Mouse (Mus musculus) G1E (cell line): ENCODE data around the gene Lsm8. TPM values are rescaled to one million over a fixed set of nuclear protein-coding genes. Genes with fewer than 3 reads are reported as not detected.
"Not testable (repeated sequence)": the region's sequence is repeated elsewhere in the genome, so short reads cannot be mapped to it uniquely, and the experiment has no call there.

Experiments used
- ATAC-seq: 2 replicates; pipeline ENCODE4 v1.8.0; 2016; ENCODE audit warnings: mild to moderate bottlenecking; ENCODE audit not compliant: insufficient number of reproducible peaks, poor library complexity, low FRiP score, severe bottlenecking; ENCODE audit errors: extremely low read depth
- DNase-seq: peaks from one replicate; pipeline ENCODE4 v3.0.0; 2012; ENCODE audit warnings: low spot score
- H3K27me3 ChIP-seq: 2 replicates; pipeline ENCODE4 v1.6.1; 2012; ENCODE audit warnings: mild to moderate bottlenecking, low read length, inconsistent platforms; ENCODE audit not compliant: insufficient read depth
- H3K36me3 ChIP-seq: replicated peaks from 2 replicates; pipeline ENCODE3; 2012; ENCODE audit warnings: mild to moderate bottlenecking, inconsistent platforms
- H3K4me1 ChIP-seq: 2 replicates; pipeline ENCODE4 v1.6.1; 2012; ENCODE audit warnings: low read depth, low read length, inconsistent platforms, mixed read lengths; ENCODE audit not compliant: insufficient read depth
- H3K4me3 ChIP-seq: 2 replicates; pipeline ENCODE4 v1.5.1; 2012; ENCODE audit warnings: low read depth, mild to moderate bottlenecking, inconsistent platforms, low read length, moderate library complexity, mixed read lengths
- H3K9me3 ChIP-seq: replicated peaks from 2 replicates; pipeline ENCODE4 v1.6.1; 2012; ENCODE audit warnings: inconsistent platforms
- CTCF ChIP-seq: IDR thresholded peaks from 2 replicates; pipeline ENCODE4 v1.5.1; 2012; ENCODE audit warnings: low read depth, low read length, inconsistent platforms, mixed read lengths
- GATA1 ChIP-seq: IDR thresholded peaks from 2 replicates; pipeline ENCODE4 v1.6.1; 2012; ENCODE audit warnings: borderline replicate concordance, low read length, inconsistent platforms, mixed read lengths
- GATA2 ChIP-seq: IDR thresholded peaks from 2 replicates; pipeline ENCODE4 v1.6.1; 2012; ENCODE audit warnings: low read depth, low read length, inconsistent platforms, borderline replicate concordance
- POLR2AphosphoS5 ChIP-seq: IDR thresholded peaks from 2 replicates; pipeline ENCODE4 v1.6.1; 2012; ENCODE audit warnings: low read depth, low read length, inconsistent platforms; ENCODE audit not compliant: insufficient replicate concordance
- TAL1 ChIP-seq: conservative IDR thresholded peaks from 2 replicates; pipeline ENCODE4 v1.6.1; 2012; ENCODE audit warnings: low read depth, low read length, inconsistent platforms, mixed read lengths
- polyA plus RNA-seq: library from polyadenylated mRNA; stranded (reverse); fragments of >175 nt; gene quantifications from 2 replicates; pipeline ENCODE4 v1.2.3, GENCODE M21; 2012
- total RNA-seq, 2 experiments: library from RNA; stranded (forward) in 1 of 2; stranded (reverse) in 1 of 2; fragments of 200-1000 nt in 1 of 2; fragments of >200 nt in 1 of 2; fragmentation: Nextera tagmentation in 1 of 2; gene quantifications; 2 replicates each; pipeline ENCODE4 v1.2.3; 2014 to 2017

Lsm8 gene
- total and polyA plus RNA-seq, 3 experiments: 14.6 to 109 (median 27.8) TPM

- Histone ChIP-seq H3K9me3 (no peaks in the 10 kb centered on the region), H3K27me3 (0 out of 2 replicates have a peak, but pooled peaks cover 3% of the 10 kb centered on the region), H3K36me3 (no peaks in the 10 kb centered on the region), H3K4me3 (no peak overlapping the region), H3K4me1 (no peaks in the 10 kb centered on the region)
- TF ChIP-seq GATA2 (no peak), POLR2AphosphoS5 (no peak), TAL1 (no peak), CTCF (no peak), GATA1 (no peak)
- DNase-seq (no peak), ATAC-seq (no peak)
Measured at GRCm38 (mm10) chr6:18822812-18823211, 25.6 kb upstream of the Lsm8 start.

DNA sequence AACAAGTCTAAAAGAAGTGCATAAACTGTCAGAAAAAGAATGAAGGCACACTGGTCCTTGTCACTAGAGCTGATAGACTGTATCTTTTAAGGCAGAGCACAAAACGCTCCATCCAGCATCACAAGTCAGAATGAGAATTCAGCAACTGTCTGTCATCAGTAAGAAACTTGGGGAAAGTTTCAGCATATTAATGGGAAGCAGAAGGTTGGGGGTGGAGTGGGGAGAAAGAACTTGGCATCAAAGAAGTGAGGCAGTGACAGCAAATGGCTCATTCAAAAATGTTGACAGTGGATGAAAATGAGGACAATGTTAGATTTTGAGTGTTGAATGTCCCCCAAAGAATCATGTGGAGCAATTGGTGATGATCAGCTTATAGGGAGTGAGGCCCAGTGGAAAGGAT is 15.4 kb upstream of the Lsm8 start:
- DNase-seq (no peak), ATAC-seq (no peak)
- TF ChIP-seq GATA2 (no peak), POLR2AphosphoS5 (no peak), GATA1 (no peak), TAL1 (no peak), CTCF (no peak)
- Histone ChIP-seq H3K9me3 (no peaks in the 10 kb centered on the region), H3K36me3 (no peaks in the 10 kb centered on the region), H3K4me1 (no peaks in the 10 kb centered on the region), H3K4me3 (no peak overlapping the region), H3K27me3 (no peaks in the 10 kb centered on the region)

- not testable (repeated sequence) for H3K9me3 ChIP-seq, H3K4me1 ChIP-seq, DNase-seq, ATAC-seq, H3K27me3 ChIP-seq, H3K4me3 ChIP-seq, H3K36me3 ChIP-seq
Measured at GRCm38 (mm10) chr6:18844529-18844928, 3.9 kb upstream of the Lsm8 start.

DNA sequence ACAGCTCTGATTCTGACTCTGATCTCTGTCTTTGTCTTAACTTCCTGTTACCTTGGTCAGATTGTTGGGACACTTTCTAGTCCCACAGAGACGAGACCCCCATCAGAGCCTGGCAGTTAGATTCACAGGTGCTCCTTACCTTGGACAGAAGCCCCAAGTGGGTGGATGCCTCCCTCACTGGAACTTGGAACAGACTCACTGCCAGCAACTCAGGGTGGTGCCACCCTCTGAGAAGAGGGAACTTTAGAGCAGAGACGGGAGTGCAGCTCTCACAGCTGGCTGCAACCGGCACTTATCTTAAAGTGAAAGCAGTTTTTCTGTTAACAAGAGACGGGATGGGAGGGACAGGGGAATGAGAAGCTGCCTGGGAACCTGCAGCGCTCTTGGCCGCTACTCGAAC is 2.8 kb upstream of the Lsm8 start:
- not testable (repeated sequence) for DNase-seq, H3K36me3 ChIP-seq, H3K27me3 ChIP-seq, ATAC-seq, H3K9me3 ChIP-seq, H3K4me3 ChIP-seq
- H3K4me1 ChIP-seq: peaks cover 16% of the 10 kb centered on the region; the same call in 1 of the 2 replicates

DNA sequence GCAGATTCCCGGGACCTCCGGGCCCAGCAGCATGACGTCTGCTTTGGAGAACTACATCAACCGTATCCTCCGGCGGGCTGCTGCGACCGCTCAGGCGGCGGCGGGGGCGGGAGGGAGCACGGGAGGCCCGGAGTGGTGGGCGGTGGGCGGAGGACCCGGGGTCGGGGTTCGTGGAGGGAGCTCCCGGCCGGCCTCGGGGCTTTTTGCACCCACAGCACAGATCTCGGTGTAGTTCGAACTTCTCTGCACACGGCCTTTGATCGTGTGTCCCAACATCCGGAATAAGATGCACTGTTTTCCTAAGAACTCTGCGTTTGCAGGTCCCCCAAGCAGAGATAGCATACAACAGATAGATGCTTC is 303 bp downstream of the Lsm8 start:
- TF ChIP-seq GATA1 (no peak), POLR2AphosphoS5 (no peak), TAL1 (no peak), GATA2 (no peak), CTCF (no peak)
- H3K4me1 ChIP-seq: peaks cover 11% of the 10 kb centered on the region; the same call in 1 of the 2 replicates
- ATAC-seq (0 out of 2 replicates have a peak, but pooled peaks have one; percentile 1), DNase-seq (no peak)
- H3K27me3 ChIP-seq: no peaks in the 10 kb centered on the region
- H3K9me3 ChIP-seq: no peaks in the 10 kb centered on the region
- peak overlapping the region; percentile 76 for H3K4me3 ChIP-seq
- H3K36me3 ChIP-seq: peaks cover 27% of the 10 kb centered on the region

DNA sequence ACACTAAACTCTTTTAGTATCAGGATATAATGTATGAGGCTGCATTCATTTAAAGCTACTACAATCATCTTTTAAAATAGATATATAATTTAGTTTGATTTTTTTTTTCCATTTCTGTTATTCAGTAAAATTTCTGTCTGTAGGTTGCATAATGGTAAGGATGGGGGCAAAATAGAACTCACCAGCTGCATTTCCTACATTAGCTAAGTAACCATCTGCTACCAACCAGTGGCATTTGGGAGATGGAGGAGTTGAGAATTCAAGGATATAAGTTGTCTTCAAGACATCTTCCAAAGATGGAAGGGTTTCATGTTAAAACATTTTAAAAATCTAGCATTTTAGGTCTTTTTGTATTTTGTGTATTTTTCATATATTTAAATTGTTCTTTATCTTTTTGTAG is 6.9 kb downstream of the Lsm8 start:
- DNase-seq: no peak
- 0 out of 2 replicates have a peak, but pooled peaks cover under 1% of the 10 kb centered on the region for H3K9me3 ChIP-seq
- TF ChIP-seq POLR2AphosphoS5 (no peak), GATA2 (no peak), CTCF (no peak), TAL1 (no peak), GATA1 (no peak)
- H3K27me3 ChIP-seq: no peaks in the 10 kb centered on the region
- no peak overlapping the region for H3K4me3 ChIP-seq
- ATAC-seq: no peak
- H3K36me3 ChIP-seq: peaks cover 39% of the 10 kb centered on the region
- no peaks in the 10 kb centered on the region; the same call in 1 of the 2 replicates for H3K4me1 ChIP-seq

GRCm38 (mm10) chr6:18856487-18857078 is 8.2 kb downstream of the Lsm8 start:
- H3K4me1 ChIP-seq: no peaks in the 10 kb centered on the region; the same call in 1 of the 2 replicates
- DNase-seq: no peak
- ATAC-seq: no peak
- H3K27me3 ChIP-seq: no peaks in the 10 kb centered on the region
- TF ChIP-seq POLR2AphosphoS5 (no peak), TAL1 (no peak), GATA2 (no peak), GATA1 (no peak), CTCF (no peak)
- 0 out of 2 replicates have a peak, but pooled peaks cover 2% of the 10 kb centered on the region for H3K9me3 ChIP-seq
- peaks cover 32% of the 10 kb centered on the region for H3K36me3 ChIP-seq
- H3K4me3 ChIP-seq: no peak overlapping the region
